Mouse (Mus musculus) intestine, embryonic 15.5 days (tissue): Measurements from ENCODE around the gene Muc13. TPM values are rescaled to one million over a fixed set of nuclear protein-coding genes. Genes with fewer than 3 reads are reported as not detected.

ENCODE experiments used
- ATAC-seq: fragments of 200-750 bp; cut with Nextera tagmentation; 2 replicates; pipeline ENCODE4 v1.8.0; 2017; ENCODE audit warnings: moderate TSS enrichment, moderate library complexity
- H3K27ac ChIP-seq: fragments of 300-500 bp; sonication (generic); 2 replicates; pipeline ENCODE4 v1.5.1; 2015; ENCODE audit warnings: mild to moderate bottlenecking, inconsistent platforms
- H3K27me3 ChIP-seq: fragments of 300-500 bp; sonication (generic); replicated peaks from 2 replicates; pipeline ENCODE4 v1.6.1; 2015; ENCODE audit warnings: inconsistent platforms
- H3K36me3 ChIP-seq: fragments of 300-500 bp; sonication (generic); 2 replicates; pipeline ENCODE4 v1.6.1; 2015; ENCODE audit warnings: inconsistent platforms
- H3K4me1 ChIP-seq: fragments of 300-500 bp; sonication (generic); replicated peaks from 2 replicates; pipeline ENCODE4 v1.6.1; 2015; ENCODE audit warnings: inconsistent platforms
- H3K4me2 ChIP-seq: fragments of 300-500 bp; sonication (generic); replicated peaks from 2 replicates; pipeline ENCODE4 v1.6.1; 2015; ENCODE audit warnings: mild to moderate bottlenecking, inconsistent platforms
- H3K4me3 ChIP-seq: fragments of 300-500 bp; sonication (generic); replicated peaks from 2 replicates; pipeline ENCODE4 v1.5.1; 2015; ENCODE audit warnings: inconsistent platforms
- H3K9ac ChIP-seq: fragments of 300-500 bp; sonication (generic); 2 replicates; pipeline ENCODE4 v1.6.1; 2015; ENCODE audit warnings: inconsistent platforms
- H3K9me3 ChIP-seq: fragments of 300-500 bp; sonication (generic); 2 replicates; pipeline ENCODE4 v1.6.1; 2016; ENCODE audit warnings: inconsistent platforms
- WGBS: fragments of 180-500 bp; shearing (Covaris S2); methylation state at CpG from one replicate; pipeline ENCODE4 v1.1.7; 2015; 5-methylcytosine and 5-hydroxymethylcytosine counted together
- polyA plus RNA-seq: library from polyadenylated mRNA; unstranded; fragments of >200 nt; fragmentation: Nextera tagmentation; extraction: Ambion mirVana; gene quantifications from 2 replicates; pipeline ENCODE4 v1.2.1, GENCODE M21; 2015

Muc13 gene
- polyA plus RNA-seq, 1 experiment from 2014 or later: 209 TPM

- 74% methylated on average over 3 of the region's 3 CpGs for WGBS
- H3K4me2 ChIP-seq: peak overlapping the region; percentile 39
- no peak for ATAC-seq
Measured at GRCm38 (mm10) chr16:33796756-33797155, 2.9 kb downstream of the Muc13 start.

DNA sequence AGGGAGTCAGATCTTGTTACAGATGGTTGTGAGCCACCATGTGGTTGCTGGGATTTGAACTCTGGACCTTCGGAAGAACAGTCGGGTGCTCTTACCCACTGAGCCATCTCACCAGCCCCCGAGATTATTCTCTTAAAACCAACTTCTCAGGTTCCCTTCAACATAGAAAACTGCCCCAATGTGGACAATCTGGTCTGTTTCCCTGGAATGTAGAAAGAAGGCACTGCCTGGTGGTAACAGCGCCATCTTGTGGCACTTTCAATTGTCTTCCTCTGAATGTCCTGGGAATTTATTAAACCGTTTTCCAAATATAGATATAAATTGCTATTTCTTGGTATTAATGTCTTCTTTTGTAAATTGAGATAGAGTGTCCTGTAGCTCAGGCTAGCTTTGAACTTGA, 4.0 kb downstream of the Muc13 start:
- 51% methylated on average over 5 of the region's 5 CpGs for WGBS

More at GRCm38 (mm10) chr16:33796756-33797155, 2.9 kb downstream of the Muc13 start:
- Histone ChIP-seq H3K36me3 (no peaks in the 10 kb centered on the region), H3K27me3 (no peaks in the 10 kb centered on the region), H3K9ac (0 out of 2 replicates have a peak overlapping the region, but pooled peaks have one; percentile 42), H3K4me3 (peak overlapping the region; percentile 37), H3K9me3 (no peaks in the 10 kb centered on the region), H3K27ac (no peak overlapping the region), H3K4me1 (0 out of 2 replicates have a peak, but pooled peaks cover 3% of the 10 kb centered on the region)

GRCm38 (mm10) chr16:33810002-33810401, 16.2 kb downstream of the Muc13 start:
- Histone ChIP-seq H3K4me2 (no peak overlapping the region), H3K4me3 (no peak overlapping the region), H3K27me3 (no peaks in the 10 kb centered on the region), H3K9me3 (no peaks in the 10 kb centered on the region), H3K27ac (no peak overlapping the region), H3K36me3 (no peaks in the 10 kb centered on the region; the same call in 1 of the 2 replicates), H3K9ac (no peak overlapping the region), H3K4me1 (no peaks in the 10 kb centered on the region)
- WGBS: 71% methylated on average over 3 of the region's 3 CpGs
- no peak for ATAC-seq

More for the DNA sequence above, 4.0 kb downstream of the Muc13 start:
- no peak overlapping the region; the same call in 1 of the 2 replicates for H3K4me2 ChIP-seq
- no peaks in the 10 kb centered on the region for H3K27me3 ChIP-seq
- 0 out of 2 replicates have a peak, but pooled peaks cover 3% of the 10 kb centered on the region for H3K4me1 ChIP-seq
- H3K9ac ChIP-seq: no peak overlapping the region
- no peak for ATAC-seq
- H3K4me3 ChIP-seq: no peak overlapping the region
- no peaks in the 10 kb centered on the region for H3K9me3 ChIP-seq
- no peaks in the 10 kb centered on the region for H3K36me3 ChIP-seq
- no peak overlapping the region for H3K27ac ChIP-seq

GRCm38 (mm10) chr16:33818413-33819165, 24.8 kb downstream of the Muc13 start:
- no peak for ATAC-seq
- Histone ChIP-seq H3K4me2 (no peak overlapping the region), H3K9me3 (no peaks in the 10 kb centered on the region), H3K27ac (no peak overlapping the region), H3K9ac (no peak overlapping the region), H3K4me1 (no peaks in the 10 kb centered on the region), H3K4me3 (no peak overlapping the region), H3K27me3 (no peaks in the 10 kb centered on the region), H3K36me3 (0 out of 2 replicates have a peak, but pooled peaks cover 3% of the 10 kb centered on the region)
- 84% methylated on average over 7 of the region's 7 CpGs for WGBS

- no peak overlapping the region for H3K9ac ChIP-seq
- 0 out of 2 replicates have a peak, but pooled peaks cover 3% of the 10 kb centered on the region for H3K36me3 ChIP-seq
- no peaks in the 10 kb centered on the region for H3K27me3 ChIP-seq
- WGBS: 18% methylated on average over 17 of the region's 17 CpGs
- ATAC-seq: peak; percentile 76
- no peak overlapping the region for H3K4me3 ChIP-seq
- no peaks in the 10 kb centered on the region for H3K4me1 ChIP-seq
- H3K4me2 ChIP-seq: no peak overlapping the region
- H3K27ac ChIP-seq: no peak overlapping the region
- no peaks in the 10 kb centered on the region for H3K9me3 ChIP-seq
Measured at GRCm38 (mm10) chr16:33820269-33821178, 26.7 kb downstream of the Muc13 start.

DNA sequence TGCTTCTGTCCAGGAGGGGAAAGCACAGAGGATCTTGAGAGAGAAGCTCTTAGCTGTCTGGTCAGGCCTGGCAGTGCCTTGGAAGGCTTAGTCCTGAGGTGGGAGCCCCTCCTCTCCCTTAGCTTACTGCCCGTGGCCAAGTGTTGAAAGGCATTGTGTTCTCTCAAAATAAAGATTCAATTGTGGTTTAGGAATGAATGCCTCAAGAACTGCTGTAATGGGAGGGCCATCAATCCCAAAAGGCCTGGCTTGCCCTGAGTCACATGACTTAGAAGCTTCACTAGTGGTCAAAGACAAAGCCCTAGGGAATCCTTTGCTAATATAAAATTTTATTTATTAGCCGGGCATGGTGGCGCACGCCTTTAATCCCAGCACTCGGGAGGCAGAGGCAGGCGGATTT, 30.8 kb downstream of the Muc13 start:
- H3K27ac ChIP-seq: no peak overlapping the region
- H3K27me3 ChIP-seq: no peaks in the 10 kb centered on the region
- no peak overlapping the region for H3K4me3 ChIP-seq
- H3K4me2 ChIP-seq: no peak overlapping the region
- ATAC-seq: no peak
- 91% methylated on average over 6 of the region's 6 CpGs for WGBS
- no peaks in the 10 kb centered on the region for H3K9me3 ChIP-seq
- H3K36me3 ChIP-seq: no peaks in the 10 kb centered on the region
- peaks cover 4% of the 10 kb centered on the region for H3K4me1 ChIP-seq
- H3K9ac ChIP-seq: no peak overlapping the region

GRCm38 (mm10) chr16:33828496-33828895, 34.7 kb downstream of the Muc13 start:
- H3K36me3 ChIP-seq: no peaks in the 10 kb centered on the region
- H3K9ac ChIP-seq: no peak overlapping the region
- no peak overlapping the region for H3K4me3 ChIP-seq
- no peak overlapping the region for H3K27ac ChIP-seq
- H3K9me3 ChIP-seq: no peaks in the 10 kb centered on the region
- WGBS: 90% methylated on average over 7 of the region's 7 CpGs
- no peak overlapping the region for H3K4me2 ChIP-seq
- H3K27me3 ChIP-seq: no peaks in the 10 kb centered on the region
- ATAC-seq: no peak
- H3K4me1 ChIP-seq: peaks cover 24% of the 10 kb centered on the region

GRCm38 (mm10) chr16:33829301-33829831, 35.5 kb downstream of the Muc13 start, which contains the start of gene Itgb5:
TSS of gene Itgb5 (plus strand) at chr16:33829665.
- Histone ChIP-seq H3K4me2 (peak within 1 kb of the TSS; percentile 89), H3K4me3 (peak within 1 kb of the TSS; percentile 94), H3K27me3 (no peaks in the 10 kb centered on the region), H3K4me1 (peaks cover 32% of the 10 kb centered on the region), H3K9ac (peak within 1 kb of the TSS; percentile 83), H3K27ac (peak within 1 kb of the TSS; percentile 89), H3K36me3 (no peaks in the 10 kb centered on the region), H3K9me3 (no peaks in the 10 kb centered on the region)
- peak; percentile 86 for ATAC-seq
- whole genome bisulfite sequencing: under 1% methylated on average over 30 of the region's 43 CpGs

GRCm38 (mm10) chr16:33829842-33830511, 36.1 kb downstream of the Muc13 start:
- Histone ChIP-seq H3K36me3 (no peaks in the 10 kb centered on the region), H3K4me3 (peak overlapping the region; percentile 94), H3K4me1 (peaks cover 32% of the 10 kb centered on the region), H3K27me3 (no peaks in the 10 kb centered on the region), H3K27ac (peak overlapping the region; percentile 89), H3K9ac (peak overlapping the region; percentile 83), H3K9me3 (no peaks in the 10 kb centered on the region), H3K4me2 (peak overlapping the region; percentile 89)
- peak; percentile 77 for ATAC-seq
- WGBS: under 1% methylated on average over 70 of the region's 76 CpGs

DNA sequence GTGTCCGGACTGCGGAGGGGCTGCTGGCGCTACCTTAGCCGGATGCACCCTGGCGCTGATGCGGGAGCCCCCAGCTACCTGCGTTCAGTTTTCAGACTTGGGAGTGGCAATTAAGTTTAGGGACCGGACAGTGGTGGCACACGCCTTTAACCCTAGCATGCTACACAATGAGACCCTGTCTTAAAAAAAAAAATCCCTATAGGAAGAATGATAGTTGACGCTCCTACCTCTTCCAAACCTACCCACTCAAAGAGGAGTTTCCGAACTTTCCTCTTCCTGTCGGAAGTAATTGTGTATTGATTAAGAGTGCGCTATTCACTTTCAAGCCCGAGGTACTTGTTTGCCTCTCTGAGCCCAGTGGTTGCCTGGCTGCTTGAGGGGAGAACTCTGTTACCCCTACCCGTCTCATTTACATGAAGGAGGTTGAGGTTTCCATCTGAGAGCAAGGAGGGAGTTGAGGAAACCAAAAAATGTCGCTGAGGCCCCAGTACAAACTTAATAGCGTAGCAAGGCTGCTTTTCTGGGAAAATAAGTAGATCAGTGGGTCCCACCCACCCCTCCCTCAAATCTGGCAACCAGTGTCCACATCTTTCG, 36.8 kb downstream of the Muc13 start:
- WGBS: 7% methylated on average over 18 of the region's 18 CpGs
- H3K4me1 ChIP-seq: peaks cover 32% of the 10 kb centered on the region
- H3K36me3 ChIP-seq: no peaks in the 10 kb centered on the region
- peak overlapping the region; percentile 83 for H3K9ac ChIP-seq
- H3K27ac ChIP-seq: peak overlapping the region; percentile 89
- 0 out of 2 replicates have a peak, but pooled peaks have one; percentile 20 for ATAC-seq
- H3K9me3 ChIP-seq: no peaks in the 10 kb centered on the region
- H3K4me2 ChIP-seq: peak overlapping the region; percentile 89
- peak overlapping the region; percentile 94 for H3K4me3 ChIP-seq
- H3K27me3 ChIP-seq: no peaks in the 10 kb centered on the region

DNA sequence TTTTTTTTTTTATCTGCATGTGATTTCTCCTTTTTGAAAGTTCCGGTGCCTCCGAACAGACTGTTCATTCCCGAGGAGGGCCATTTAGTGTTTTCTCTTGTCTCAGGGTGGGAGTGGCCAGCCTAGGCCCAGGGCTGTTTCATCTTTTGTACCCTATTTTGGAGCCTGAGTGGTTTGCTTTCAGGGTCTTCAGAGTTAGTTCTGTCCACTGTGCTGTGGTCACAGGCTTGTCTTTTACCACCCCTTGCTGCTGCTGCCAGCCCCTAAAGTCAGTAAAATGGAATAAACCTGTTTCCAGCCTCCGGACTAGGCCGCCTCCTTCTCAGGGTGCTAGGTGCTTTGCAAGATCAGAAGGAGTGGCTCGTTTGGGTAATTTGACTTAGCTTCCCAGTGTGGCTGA, 38.2 kb downstream of the Muc13 start:
- Histone ChIP-seq H3K4me1 (peaks cover 32% of the 10 kb centered on the region), H3K9ac (no peak overlapping the region), H3K4me3 (no peak overlapping the region), H3K27ac (0 out of 2 replicates have a peak overlapping the region, but pooled peaks have one; percentile 25), H3K4me2 (no peak overlapping the region), H3K36me3 (no peaks in the 10 kb centered on the region), H3K9me3 (no peaks in the 10 kb centered on the region), H3K27me3 (no peaks in the 10 kb centered on the region)
- WGBS: 72% methylated on average over 6 of the region's 6 CpGs
- no peak for ATAC-seq
